Mouse (Mus musculus) lung, postnatal 0 days (tissue): Measurements from ENCODE around the gene Dchs1.

ENCODE experiments used
- CTCF ChIP-seq: IDR thresholded peaks from 2 replicates; pipeline ENCODE4 v1.5.1; 2016; ENCODE audit warnings: antibody characterized with exemption, mild to moderate bottlenecking
- EP300 ChIP-seq: IDR thresholded peaks from 2 replicates; pipeline ENCODE4 v1.6.1; 2016; ENCODE audit warnings: antibody characterized with exemption, mild to moderate bottlenecking, control low read depth

DNA sequence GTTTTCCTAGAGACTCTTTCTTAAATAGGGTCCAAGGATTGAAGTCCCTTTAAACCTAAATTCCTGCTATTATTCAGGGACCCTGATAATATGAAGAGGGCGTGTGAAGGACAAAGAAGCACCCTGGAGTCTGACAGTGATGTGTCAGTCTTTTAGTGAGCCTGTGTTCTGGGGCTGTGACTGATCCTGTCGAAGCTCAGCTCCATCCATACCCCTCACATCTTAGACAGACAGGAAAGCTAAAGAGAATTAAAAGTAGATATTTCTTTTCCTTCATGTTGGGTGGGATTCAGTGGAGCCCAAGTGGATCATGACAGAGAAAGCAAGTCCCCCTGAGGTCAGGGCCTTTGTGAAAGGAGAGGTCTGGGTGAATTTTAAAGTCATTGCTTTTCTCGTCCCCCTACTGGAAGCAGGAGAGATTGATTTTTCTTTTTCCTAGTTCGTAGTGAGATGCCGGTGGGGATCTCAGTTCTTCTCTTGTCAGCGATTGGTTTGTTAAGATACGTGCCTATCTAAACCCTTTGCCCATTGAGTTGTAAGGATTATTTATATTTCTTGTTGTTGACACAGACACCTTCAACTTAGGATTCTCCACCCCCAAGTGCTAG is 8.4 kb upstream of the Dchs1 start:
- TF ChIP-seq CTCF (peak; percentile 59), EP300 (no peak)
